Mouse (Mus musculus) layer of hippocampus, adult 11-12 months (tissue): ENCODE results near the gene Dcun1d2.
A peak's percentile ranks its signal among the peaks of the same experiment; 100 is the strongest.

ENCODE experiments used
- DNase-seq: peaks from one replicate; pipeline ENCODE4 v3.0.0; 2022; ENCODE audit warnings: low spot score

The Dcun1d2 gene

DNA sequence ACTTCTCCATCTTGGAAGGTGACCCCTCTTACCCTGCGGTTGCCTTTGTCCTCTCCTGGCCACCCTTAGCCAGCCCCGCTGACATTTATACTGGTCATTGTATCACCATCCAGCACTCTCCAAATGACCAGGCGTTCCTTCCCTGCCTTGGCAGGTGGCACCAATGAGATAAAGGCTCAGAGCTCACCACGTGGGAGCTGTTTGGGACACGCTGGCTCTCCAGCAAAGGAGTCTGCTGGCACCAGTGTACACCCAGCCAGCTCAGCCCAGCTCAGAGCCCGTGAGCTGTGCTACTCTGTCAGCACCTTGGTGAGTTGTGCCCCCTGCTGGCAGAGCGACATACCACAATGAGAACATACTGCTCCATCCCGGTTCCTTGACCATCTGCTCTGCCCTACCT lies 33.9 kb downstream of the Dcun1d2 start, which contains the start of gene Adprhl1:
Gene Adprhl1, minus strand, starts transcription at position 144 of the 400 bp plus-strand sequence.
- peak; percentile 82 for DNase-seq

GRCm38 (mm10) chr8:13253413-13253812 lies 34.5 kb downstream of the Dcun1d2 start:
- DNase-seq = no peak

DNA sequence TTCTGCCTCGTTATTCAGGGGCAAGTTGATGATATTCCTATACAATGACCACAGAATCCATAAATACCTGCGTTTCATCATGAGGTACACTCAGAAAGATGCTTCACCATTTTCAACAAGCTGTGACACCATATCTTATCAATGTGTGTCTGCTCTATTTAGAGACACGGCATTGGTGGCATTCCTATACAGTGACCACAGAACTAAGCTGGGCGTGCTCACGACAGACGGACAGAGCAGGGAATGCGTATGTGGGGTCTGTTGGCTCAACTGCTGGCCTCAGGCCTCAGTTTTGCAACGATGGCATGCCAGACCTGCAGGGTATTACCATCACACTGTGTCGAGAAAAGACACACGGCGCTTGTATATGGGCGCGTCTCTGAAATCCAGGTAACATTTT lies 35.1 kb downstream of the Dcun1d2 start:
- no peak for DNase-seq

DNA sequence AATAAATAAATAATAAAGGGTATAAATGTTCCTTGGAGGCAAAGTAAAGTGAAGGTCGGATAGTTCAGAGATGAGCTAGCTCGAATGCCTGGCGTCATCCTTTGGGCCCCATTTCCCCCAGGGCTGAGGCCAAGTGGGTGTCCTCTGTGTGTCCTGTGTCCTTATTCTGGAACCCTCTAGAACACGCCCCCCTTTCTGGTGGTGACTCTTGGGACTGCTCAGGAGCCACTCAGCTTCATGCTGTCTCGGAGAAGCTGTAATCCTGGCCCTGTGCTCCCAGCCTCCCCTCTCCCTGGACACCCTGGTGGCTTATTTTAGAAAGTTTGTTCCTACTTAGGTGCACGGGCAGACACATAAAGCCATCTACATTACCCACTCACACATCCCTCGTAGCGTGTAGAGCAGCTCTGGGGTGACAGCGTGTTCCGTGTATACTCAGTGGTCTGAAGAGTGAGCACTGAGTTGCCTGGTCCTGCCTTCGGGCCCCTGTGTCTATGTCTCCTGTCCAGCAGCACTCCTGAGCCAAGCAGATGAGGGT lies 43.5 kb downstream of the Dcun1d2 start:
- DNase-seq = no peak

- no peak for DNase-seq
Observed at GRCm38 (mm10) chr8:13242985-13243870, 44.7 kb downstream of the Dcun1d2 start.

DNA sequence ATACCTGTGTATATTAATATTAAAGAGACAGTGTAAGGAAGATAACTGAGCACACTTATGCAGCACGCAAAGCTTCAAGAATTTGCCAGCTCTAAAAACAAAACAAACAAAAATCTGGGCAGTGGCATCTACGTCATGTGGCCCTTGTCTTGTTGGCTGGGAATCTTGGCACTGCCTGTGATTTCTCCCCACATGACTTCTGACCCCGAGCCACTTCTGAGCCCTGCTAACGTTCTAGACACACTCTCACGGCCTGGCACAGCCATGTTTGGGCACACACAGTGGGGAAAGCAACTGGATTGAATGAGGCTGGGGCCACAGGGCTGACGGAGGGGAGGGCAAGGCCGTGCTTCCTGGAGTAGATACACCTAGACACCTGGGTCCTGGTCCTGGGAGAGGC lies 47.2 kb downstream of the Dcun1d2 start:
- DNase-seq = no peak

DNA sequence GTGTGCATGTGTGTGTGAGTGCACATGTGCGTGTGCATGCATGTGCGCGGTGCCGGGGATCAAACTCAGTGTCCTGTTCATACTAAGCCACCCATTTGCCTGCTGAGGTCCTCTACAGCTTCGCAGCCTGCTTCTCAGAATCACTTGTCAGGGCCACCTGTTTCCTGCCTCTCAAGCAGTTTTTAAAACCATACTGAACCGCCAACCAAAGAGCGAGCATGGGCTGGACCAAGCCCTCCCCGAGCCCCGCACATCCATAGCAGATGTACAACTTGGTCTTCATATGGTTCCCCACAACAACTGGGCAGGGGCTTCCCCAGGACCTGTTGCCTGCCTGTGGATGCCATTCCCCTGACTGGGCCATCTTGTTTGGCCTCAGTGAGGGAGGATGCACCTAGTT lies 47.9 kb downstream of the Dcun1d2 start:
- no peak for DNase-seq

DNA sequence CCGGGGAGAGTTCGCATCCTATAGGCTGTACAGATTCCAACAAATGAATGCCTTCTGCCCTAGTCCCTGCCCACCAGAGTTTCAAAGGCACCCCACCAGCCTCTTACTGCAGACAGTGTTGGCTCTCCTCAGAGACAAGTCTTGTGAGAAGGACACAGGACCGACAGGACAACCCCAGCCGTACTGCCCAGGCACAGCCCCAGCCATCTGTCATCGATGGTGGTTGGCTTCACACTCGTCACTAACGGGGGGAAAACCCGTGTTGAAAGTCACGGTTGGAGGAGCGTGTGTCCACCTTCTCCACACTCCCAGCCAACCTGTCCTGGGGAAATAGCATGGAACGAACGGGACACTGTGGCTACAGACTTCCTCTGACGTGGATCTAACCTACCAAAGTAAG lies 53.1 kb downstream of the Dcun1d2 start:
- DNase-seq = no peak

DNA sequence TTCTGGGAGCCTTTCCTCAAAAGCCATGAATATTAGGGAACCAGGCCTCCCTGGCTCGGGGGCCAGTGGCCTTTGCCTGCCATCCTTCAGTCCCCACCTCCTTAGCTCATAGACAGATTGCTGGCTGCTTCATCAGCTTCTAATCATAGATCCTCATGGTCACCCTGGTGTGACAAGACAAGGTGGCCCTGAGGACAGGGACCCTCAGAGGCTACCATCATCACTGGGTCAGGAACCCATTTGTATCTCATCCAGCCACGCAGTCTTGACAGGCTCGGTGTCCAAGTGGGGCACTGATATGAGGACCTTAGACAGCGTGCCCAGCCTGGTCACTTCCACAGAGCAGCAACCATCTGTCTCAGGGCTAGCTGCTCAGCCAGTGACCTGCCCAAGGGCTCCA lies 57.5 kb downstream of the Dcun1d2 start:
- DNase-seq = no peak

GRCm38 (mm10) chr8:13229802-13230201 lies 58.1 kb downstream of the Dcun1d2 start:
- DNase-seq = no peak

DNA sequence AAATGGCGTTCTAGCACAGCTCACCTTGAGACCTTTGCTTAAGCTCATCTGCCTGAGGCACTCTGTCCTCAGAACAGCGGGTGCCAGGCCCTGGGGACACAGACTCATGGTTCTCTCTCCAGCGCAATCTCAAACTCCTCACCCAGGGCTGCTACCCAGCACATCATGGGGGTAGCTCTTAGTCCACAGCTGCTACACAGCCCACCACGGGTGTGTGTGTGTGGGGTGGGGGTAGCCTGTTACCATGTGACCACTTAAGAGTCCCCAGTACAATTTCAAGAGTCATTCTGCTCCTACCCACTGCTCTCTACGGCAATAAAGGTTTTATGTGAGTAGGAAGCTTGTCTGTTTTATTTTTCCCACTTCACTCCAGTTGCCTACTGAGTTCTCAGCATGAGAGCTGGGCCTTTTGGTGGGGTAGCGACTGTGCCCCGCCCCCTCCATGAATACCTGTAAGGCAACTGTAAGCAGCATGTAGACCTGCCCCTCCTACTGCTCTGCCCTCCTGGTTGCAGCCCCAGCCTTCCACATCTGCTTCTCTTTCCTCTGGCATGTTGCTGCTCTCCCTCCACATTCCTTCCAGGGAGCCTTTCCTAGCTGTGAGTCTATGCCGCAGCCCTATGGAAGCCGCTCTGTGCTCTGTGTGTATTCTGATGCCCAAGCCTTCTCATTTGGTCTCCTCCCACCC lies 58.9 kb downstream of the Dcun1d2 start:
- no peak for DNase-seq

DNA sequence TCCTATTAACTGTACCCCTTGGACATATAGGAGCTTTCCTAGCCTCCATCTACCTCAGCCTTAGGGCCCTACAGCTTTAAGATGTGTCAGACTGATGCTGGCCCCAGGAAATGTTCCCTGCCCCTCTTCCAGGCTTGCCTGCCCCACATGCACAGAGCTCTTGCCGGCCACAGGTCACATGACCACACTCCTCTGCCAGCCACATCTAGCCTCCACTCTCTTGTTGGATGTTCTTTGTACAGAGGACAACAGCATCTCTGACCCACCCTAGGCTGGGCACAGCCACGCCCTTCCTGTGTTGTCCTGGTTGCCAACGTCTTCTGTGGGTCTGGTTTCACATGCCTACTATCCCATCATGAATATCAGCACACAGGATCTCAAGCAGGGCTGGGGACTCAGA lies 60.7 kb downstream of the Dcun1d2 start:
- DNase-seq = no peak

DNA sequence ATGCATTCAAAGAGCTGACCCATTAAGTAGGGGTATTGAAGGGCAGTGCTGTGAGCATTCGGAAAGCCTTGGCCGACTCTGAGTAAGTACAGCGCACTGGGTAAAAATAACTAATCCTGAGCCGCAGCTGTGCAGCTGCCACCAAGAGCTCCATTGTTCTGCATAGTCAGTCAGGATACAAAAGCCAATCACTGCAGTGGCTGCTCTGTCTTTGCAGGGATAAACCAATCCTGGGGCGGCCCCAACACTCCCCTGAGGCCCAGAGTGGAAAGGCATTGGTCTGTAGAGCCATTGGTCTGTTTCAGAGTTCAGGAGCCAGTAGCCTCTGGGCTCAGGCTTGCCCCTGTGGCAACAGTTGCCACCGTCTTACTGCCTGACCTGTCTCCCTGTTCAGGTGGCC lies 61.6 kb downstream of the Dcun1d2 start:
- peak; percentile 58 for DNase-seq

GRCm38 (mm10) chr8:13224426-13224825 lies 63.5 kb downstream of the Dcun1d2 start:
- DNase-seq = no peak

- no peak for DNase-seq
Observed at GRCm38 (mm10) chr8:13218441-13218840, 69.5 kb downstream of the Dcun1d2 start.

DNA sequence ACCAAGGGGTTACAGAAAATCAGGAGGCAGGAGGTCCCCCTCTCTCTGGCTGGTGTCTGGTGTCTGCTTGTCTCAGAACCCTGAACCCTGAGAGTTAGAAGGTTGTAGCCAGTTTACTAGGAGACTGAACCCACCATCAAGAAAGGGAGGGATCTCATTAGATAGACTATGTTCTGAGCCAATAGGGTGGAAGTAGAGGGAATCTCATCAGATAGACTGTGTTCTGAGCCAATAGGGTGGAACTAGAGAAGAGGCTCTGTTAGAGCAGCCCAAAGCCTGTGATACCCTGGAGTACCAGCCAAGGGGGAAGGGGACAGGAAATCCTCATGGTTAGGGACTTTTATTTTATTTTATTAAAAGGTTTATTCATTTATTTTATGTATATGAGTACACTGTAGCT lies 69.9 kb downstream of the Dcun1d2 start:
- no peak for DNase-seq

DNA sequence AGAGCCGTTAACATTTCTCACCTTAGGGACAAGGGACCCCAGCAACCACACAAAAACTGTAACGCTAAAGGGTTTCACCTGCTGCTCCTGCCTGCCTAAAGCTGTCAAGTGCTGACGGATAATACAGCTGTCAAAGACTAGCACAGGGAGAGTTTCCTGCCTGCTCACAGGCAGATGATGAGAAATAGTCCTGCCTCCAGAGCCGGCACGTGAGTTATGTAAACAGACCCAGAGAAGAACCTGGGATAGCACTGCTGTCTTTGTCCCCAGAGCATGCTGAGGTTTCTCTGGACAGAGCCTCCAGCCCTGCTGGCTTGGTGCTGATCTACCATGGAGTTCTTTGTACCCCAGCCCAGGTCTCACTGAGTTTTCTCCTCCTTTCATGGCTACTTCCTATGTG lies 70.8 kb downstream of the Dcun1d2 start:
- no peak for DNase-seq

GRCm38 (mm10) chr8:13216386-13216785 lies 71.5 kb downstream of the Dcun1d2 start:
- no peak for DNase-seq

DNA sequence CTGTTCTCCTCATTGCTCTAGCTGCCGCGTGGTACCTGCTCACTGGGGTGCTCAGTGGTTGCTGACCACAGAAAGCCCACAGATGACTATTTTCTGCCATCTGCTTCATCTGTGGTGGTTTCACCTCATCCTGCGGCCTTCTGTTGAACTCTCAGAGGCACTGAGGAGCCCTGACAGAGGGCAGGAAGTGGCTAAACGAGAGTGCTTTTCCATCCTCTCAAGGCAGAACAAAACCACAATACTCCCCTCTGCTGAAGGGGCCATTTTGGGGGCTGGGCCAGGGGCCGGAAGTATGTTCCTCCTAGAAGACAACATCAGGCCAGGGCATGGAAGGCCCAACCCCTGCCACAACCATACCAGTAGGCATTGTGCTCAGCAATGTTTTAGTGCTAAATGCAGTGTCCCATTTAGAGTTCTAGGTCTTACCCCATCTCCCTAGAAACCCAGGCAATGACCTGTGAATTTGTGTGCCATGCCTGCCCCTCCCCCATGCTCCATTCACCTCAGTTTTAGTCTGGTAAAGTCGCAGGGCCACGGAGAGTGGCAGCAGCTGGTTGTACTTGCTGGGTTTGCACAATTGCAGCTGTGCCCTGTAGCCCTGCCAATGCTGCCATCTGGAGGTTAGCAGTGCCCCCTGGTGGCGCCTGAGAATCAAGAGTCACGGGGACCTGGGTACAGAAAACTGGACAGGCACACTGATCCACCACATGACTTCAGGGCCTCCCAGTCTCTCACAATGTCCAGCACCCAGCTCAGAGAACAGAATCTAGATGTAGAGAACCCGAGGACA lies 74.3 kb downstream of the Dcun1d2 start:
- DNase-seq = peak; percentile 91

DNA sequence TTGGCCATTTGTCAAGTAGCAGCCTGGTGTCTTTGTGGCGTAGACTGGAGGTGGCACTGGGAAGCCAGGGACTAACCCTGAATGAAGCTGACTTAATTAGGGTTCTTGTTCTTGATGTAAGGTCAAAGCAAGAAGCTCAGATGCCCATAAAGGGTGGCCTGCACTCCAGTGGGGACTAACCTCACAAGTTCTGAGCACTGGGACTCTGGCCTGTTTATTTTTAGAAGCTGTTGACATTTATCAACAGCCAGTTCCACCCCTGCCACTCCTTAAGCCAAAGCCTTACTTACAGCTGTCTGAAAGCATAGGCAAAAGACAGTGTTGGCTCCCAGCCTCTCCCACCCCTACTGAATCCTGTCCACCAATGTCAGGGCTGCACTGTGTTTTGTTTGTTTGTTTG lies 78.2 kb downstream of the Dcun1d2 start:
- no peak for DNase-seq

GRCm38 (mm10) chr8:13208627-13209355 lies 79.1 kb downstream of the Dcun1d2 start:
- DNase-seq = no peak

DNA sequence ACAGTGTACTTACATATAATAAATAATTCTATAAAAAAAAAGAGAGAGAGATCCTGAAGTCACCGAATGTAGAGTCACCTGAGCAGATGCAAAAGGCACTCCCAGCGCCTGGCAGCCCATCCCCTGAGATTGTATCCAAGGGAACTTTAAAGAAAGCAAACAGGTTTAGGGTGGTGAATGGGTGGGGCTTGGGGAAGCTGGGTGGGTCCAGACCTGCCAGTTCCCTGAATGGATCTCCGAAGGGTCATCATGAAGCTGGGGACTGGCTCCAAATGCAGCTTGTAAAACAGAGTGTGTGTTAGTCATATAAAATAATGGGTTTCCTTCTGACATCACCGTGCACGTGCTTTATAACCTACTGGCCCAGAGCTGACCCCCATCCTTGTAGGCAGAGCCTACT lies 81.6 kb downstream of the Dcun1d2 start:
- no peak for DNase-seq
